Mouse (Mus musculus) ES-E14 (cell line): ENCODE results near the gene Rgs6. TPM values are rescaled to one million over a fixed set of nuclear protein-coding genes. Genes with fewer than 3 reads are reported as not detected.

Source experiments
- DNase-seq: peaks from one replicate; pipeline ENCODE4 v3.0.0-alpha.2; 2013; ENCODE audit warnings: low read depth, low spot score
- H3K27ac ChIP-seq: 2 replicates; pipeline ENCODE4 v1.5.1; 2012; ENCODE audit warnings: low read depth, mild to moderate bottlenecking, low read length, moderate library complexity, mixed read lengths; ENCODE audit not compliant: poor library complexity, insufficient read depth, severe bottlenecking
- H3K36me3 ChIP-seq: 2 replicates; pipeline ENCODE4 v1.6.1; 2012; ENCODE audit warnings: mild to moderate bottlenecking, low read length, moderate library complexity, mixed read lengths; ENCODE audit not compliant: control insufficient read depth, poor library complexity, insufficient read depth, severe bottlenecking
- H3K4me1 ChIP-seq, 2 experiments: fragments of 150-350 bp in 1 of 2; sonication (generic) in 1 of 2; 2 replicates each; pipeline ENCODE4 v1.6.1; 2012; ENCODE audit warnings: low read length in 2 of 2, mild to moderate bottlenecking in 1 of 2, mixed read lengths in 1 of 2; ENCODE audit not compliant: control insufficient read depth in 2 of 2, insufficient read depth in 2 of 2, poor library complexity in 1 of 2
- H3K4me3 ChIP-seq, 2 experiments: fragments of 150-350 bp in 1 of 2; sonication (generic) in 1 of 2; 2 replicates each; pipeline ENCODE4 v1.5.1; 2012; ENCODE audit warnings: low read length in 2 of 2, low read depth in 1 of 2, mild to moderate bottlenecking in 1 of 2, mixed read lengths in 1 of 2; ENCODE audit not compliant: insufficient read depth in 1 of 2, poor library complexity in 1 of 2, severe bottlenecking in 1 of 2
- H3K9ac ChIP-seq: 2 replicates; pipeline ENCODE4 v1.6.1; 2012; ENCODE audit warnings: low read depth, mild to moderate bottlenecking, low read length, mixed read lengths; ENCODE audit not compliant: poor library complexity, insufficient read depth, severe bottlenecking
- H3K9me3 ChIP-seq: fragments of 150-350 bp; sonication (generic); 2 replicates; pipeline ENCODE4 v1.6.1; 2012; ENCODE audit warnings: low read depth, mild to moderate bottlenecking, low read length; ENCODE audit not compliant: control insufficient read depth, insufficient read depth
- CHD2 ChIP-seq: IDR thresholded peaks from 2 replicates; pipeline ENCODE4 v1.6.1; 2014; ENCODE audit warnings: mild to moderate bottlenecking, low read depth, low read length, inconsistent platforms
- HCFC1 ChIP-seq: IDR thresholded peaks from 2 replicates; pipeline ENCODE4 v1.6.1; 2012; ENCODE audit warnings: low read length, inconsistent platforms, borderline replicate concordance; ENCODE audit not compliant: insufficient read depth
- MAFK ChIP-seq: IDR thresholded peaks from 2 replicates; pipeline ENCODE4 v1.6.1; 2014; ENCODE audit warnings: mild to moderate bottlenecking, low read depth, low read length, inconsistent platforms; ENCODE audit not compliant: insufficient read depth
- ZC3H11A ChIP-seq: IDR thresholded peaks from 2 replicates; pipeline ENCODE4 v1.6.1; 2012; ENCODE audit warnings: low read depth, mild to moderate bottlenecking, inconsistent platforms, low read length, borderline replicate concordance
- ZNF384 ChIP-seq: IDR thresholded peaks from 2 replicates; pipeline ENCODE4 v1.6.1; 2012; ENCODE audit warnings: low read depth, low read length, inconsistent platforms
- in situ Hi-C, 2 experiments: fragments of 600-800 bp; cut with MboI; formaldehyde crosslinking; loops; one replicate each; pipeline ENCODE4 v1.15.1; 2025; ENCODE audit warnings: low sequenced_read_pairs in 2 of 2, inconsistent platforms in 1 of 2; ENCODE audit not compliant: unreplicated experiment in 2 of 2
- total RNA-seq: library from RNA; depleted of rRNA; stranded (reverse); fragments of 300-350 nt; gene quantifications from 2 replicates; pipeline ENCODE4 v1.2.3, GENCODE M21; 2012

Gene Rgs6
- total RNA-seq, 1 experiment: 0.49 TPM

DNA sequence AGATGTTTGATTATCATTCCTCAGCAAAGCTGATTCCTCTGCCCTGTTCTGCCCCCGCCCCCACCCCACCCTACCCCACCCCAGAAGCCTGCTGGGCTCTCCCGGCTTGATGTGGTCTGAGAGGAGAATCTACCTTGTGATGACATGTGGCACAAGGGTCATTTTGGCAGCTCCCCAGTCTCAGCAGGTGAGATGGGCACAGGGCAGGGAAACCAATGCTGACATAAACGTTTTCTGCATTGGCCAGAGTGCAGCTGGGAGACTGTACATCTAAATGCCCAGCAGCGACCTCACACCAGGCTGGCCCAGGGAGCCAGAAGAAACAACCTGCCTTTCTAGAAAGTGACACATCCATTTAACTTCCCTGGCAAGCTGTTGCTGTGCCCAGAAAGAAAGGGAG lies 572.6 kb downstream of the Rgs6 start:
- Histone ChIP-seq H3K9me3 (no peaks in the 10 kb centered on the region), H3K4me1 (no peaks in the 10 kb centered on the region), H3K9ac (no peak overlapping the region), H3K36me3 (no peaks in the 10 kb centered on the region), H3K27ac (no peak overlapping the region), H3K4me3 (no peak overlapping the region)
- in situ Hi-C loops: no loop called here
- no peak for DNase-seq
- TF ChIP-seq CHD2: no peak
- TF ChIP-seq ZC3H11A: no peak
- TF ChIP-seq MAFK: no peak
- no peak for TF ChIP-seq ZNF384
- no peak for TF ChIP-seq HCFC1

DNA sequence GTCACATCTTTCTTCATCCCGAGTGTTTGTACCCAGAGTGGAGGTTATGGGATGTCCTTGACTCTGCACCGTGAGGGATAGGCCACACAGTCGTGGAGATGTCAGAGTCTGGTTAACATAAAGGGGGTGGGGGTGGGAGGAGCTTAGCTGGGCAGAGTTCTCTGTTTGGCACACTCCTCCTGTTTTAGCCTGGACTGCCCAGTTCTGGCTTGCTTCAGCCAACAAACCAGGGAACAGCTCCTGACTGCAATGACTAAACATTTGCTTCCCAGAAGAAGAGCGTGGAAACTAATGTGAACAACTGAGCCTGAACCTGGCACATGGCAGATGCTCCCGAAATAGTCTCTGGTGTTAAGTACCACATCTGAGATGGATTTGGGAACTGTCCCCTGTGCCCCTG lies 575.6 kb downstream of the Rgs6 start:
- H3K27ac ChIP-seq: no peak overlapping the region
- H3K9ac ChIP-seq: no peak overlapping the region
- DNase-seq: no peak
- no peaks in the 10 kb centered on the region for H3K9me3 ChIP-seq
- no peaks in the 10 kb centered on the region for H3K36me3 ChIP-seq
- in situ Hi-C loops: no loop called here
- TF ChIP-seq CHD2: no peak
- no peak for TF ChIP-seq MAFK
- no peak for TF ChIP-seq ZC3H11A
- no peak for TF ChIP-seq ZNF384
- TF ChIP-seq HCFC1: no peak
- H3K4me3 ChIP-seq: no peak overlapping the region
- no peaks in the 10 kb centered on the region for H3K4me1 ChIP-seq

DNA sequence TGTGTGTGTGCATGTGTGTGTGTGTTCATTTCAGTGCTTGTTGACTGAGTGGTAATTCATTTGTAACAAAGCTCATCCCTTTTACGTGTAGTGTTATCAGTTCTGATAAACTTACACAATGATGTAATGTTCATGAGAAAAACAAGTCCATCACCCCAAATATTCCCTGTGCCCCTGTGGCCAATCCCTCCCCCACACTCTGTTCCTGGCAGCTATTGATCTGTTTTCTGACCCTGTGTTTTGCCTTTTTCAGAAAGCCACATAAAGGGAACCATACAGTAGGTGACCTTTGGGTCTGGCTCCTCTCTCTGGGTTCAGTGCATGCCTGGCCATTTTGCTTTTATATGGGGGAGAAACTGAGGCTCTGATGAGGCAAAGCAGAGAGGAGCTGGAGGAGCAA lies 577.0 kb downstream of the Rgs6 start:
- Histone ChIP-seq H3K4me3 (no peak overlapping the region), H3K9ac (no peak overlapping the region), H3K27ac (no peak overlapping the region), H3K36me3 (no peaks in the 10 kb centered on the region), H3K9me3 (no peaks in the 10 kb centered on the region), H3K4me1 (no peaks in the 10 kb centered on the region)
- DNase-seq: no peak
- in situ Hi-C loops: no loop called here
- TF ChIP-seq MAFK (no peak), ZNF384 (no peak), ZC3H11A (no peak), CHD2 (no peak), HCFC1 (no peak)

DNA sequence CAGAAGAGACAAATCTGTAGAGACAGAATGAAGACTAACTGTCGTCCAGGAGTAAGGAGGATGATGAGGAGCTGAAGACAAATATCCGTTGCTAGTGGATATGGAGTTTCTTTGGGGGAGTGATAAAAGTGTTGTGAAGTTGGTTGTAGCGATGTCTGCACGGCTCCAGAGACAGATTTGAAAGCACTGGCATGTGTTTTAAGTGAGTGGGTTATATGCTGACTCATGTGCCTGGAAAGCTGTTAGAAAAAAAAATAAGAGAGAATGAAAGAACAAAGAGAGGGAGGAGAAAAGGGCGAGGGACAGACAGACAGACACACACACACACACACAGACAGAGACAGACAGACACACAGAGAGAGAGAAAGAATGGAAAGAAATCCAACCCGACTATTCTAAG lies 580.2 kb downstream of the Rgs6 start:
- Histone ChIP-seq H3K36me3 (no peaks in the 10 kb centered on the region), H3K27ac (no peak overlapping the region), H3K4me1 (no peaks in the 10 kb centered on the region), H3K9me3 (no peaks in the 10 kb centered on the region), H3K4me3 (no peak overlapping the region), H3K9ac (no peak overlapping the region)
- in situ Hi-C loops: no loop called here
- no peak for DNase-seq
- TF ChIP-seq CHD2: no peak
- no peak for TF ChIP-seq HCFC1
- TF ChIP-seq ZNF384: no peak
- no peak for TF ChIP-seq ZC3H11A
- TF ChIP-seq MAFK: no peak

DNA sequence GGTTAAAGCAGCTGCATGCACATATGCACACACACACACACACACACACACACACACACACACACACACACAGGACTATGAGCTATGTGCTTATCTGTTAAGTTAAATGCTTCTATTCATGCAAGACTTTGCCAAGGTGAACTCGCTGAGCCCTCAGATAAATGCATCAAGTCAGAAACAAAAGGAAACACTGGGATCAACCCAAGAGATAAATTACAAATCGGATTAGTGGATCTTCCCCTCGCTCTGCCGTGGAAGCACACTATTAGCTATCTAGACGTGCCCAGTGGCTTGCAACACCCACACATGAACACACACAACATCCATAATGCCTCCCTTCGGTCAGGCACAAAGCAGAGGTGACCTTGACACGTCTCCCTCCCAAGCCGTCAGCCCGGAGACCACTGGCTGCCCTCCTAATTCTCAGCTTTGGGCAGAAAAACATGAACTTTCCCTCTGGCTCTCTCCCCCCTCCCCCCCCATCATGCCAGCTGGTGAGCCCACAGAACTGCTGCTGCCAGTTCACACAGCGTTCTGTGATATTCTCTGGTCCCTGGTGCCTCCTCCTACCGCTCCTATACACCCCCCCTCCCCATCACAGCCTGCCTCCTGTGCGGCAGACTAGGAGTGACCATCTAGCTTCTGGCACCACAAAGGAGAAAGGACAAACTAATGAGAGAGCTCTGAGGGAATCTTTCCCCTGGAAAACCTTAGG lies 581.6 kb downstream of the Rgs6 start:
- in situ Hi-C loops: no loop called here
- H3K27ac ChIP-seq: no peak overlapping the region
- TF ChIP-seq ZC3H11A: no peak
- no peak for TF ChIP-seq MAFK
- no peak for TF ChIP-seq HCFC1
- TF ChIP-seq CHD2: no peak
- TF ChIP-seq ZNF384: no peak
- no peaks in the 10 kb centered on the region for H3K36me3 ChIP-seq
- H3K9ac ChIP-seq: no peak overlapping the region
- H3K9me3 ChIP-seq: no peaks in the 10 kb centered on the region
- DNase-seq: no peak
- no peaks in the 10 kb centered on the region for H3K4me1 ChIP-seq
- no peak overlapping the region for H3K4me3 ChIP-seq
